ENCODE assay signal across 8 mouse cellular contexts in the genomic region with DNA sequence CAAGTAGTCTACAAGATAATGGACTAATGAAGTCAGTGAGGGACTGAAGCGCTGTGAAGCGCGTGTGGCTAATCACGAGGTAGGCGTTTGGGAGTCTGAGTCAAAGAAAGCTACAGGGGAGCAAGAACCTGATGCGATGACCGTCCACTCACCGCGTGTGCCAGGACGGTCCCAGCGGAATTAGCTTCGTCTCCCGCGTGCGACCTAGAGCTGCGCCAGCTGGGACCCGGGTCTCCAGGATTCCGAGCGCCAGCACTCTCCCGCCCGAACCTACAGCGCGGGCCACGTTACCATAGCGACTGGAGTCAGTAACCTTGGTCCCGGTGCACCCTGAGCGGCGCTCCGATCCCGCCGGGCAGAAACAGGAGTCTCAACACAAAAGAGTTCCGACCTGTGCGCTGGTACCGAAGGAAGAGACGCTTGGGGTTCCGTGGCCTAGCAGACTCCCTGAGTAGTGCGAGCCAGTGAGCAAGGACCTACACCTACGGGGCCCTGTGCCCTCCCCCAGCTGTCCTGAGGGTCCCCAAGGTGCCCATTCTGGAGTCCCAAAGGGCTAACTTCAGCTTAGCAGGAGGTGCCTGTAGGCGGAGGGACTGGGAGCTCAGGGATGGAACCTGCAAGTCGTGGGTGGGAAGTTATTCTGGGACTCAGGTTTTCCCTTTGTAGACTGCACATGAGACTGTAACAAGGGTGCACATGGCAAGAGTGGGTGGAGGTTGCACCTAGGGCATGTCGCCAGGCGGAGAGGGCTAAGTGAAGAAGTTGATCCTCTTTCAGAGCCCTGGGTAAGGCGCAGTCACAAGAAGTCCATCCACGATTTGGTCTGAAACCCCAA. TPM values are rescaled to one million over a fixed set of nuclear protein-coding genes. Genes with fewer than 3 reads are reported as not detected.
DNase-seq lines count a peak whose midpoint lies in the region; ATAC-seq and TF ChIP-seq lines count a peak whose summit lies in the region.

A gene (minus strand): TSS at position 309 of the 835 bp plus-strand sequence.

- 9% methylated on average over 44 of the region's 44 CpGs for WGBS in forebrain, embryonic 11.5 days
- WGBS in heart, embryonic 16.5 days: 9% methylated on average over 44 of the region's 44 CpGs
- WGBS in liver, embryonic 16.5 days (ENCODE audit: insufficient replicate concordance): 9% methylated on average over 44 of the region's 44 CpGs
- 9% methylated on average over 44 of the region's 44 CpGs for WGBS in neural tube, embryonic 13.5 days

- peaks cover 0 to 27% of the 10 kb centered on the region in 2 experiments for H3K36me3 ChIP-seq in CH12.LX (replicated peaks in 1 of 2; ENCODE audit: control insufficient read depth in 1 of 2, insufficient read depth in 1 of 2, low read length in 1 of 2)
- no peaks in the 10 kb centered on the region for H3K36me3 ChIP-seq in forebrain, embryonic 11.5 days (ENCODE audit: control insufficient read depth, insufficient read depth, low read length)
- H3K36me3 ChIP-seq in heart, embryonic 16.5 days (ENCODE audit: control insufficient read depth, insufficient read depth): no peaks in the 10 kb centered on the region
- no peaks in the 10 kb centered on the region for H3K36me3 ChIP-seq in liver, embryonic 16.5 days (ENCODE audit: control insufficient read depth, insufficient read depth)
- H3K36me3 ChIP-seq in neural tube, embryonic 13.5 days: no peaks in the 10 kb centered on the region
- H3K36me3 ChIP-seq in testis, adult 2 months (ENCODE audit: control insufficient read depth, insufficient read depth, low read length): no peaks in the 10 kb centered on the region

- TF ChIP-seq RAD21 in CH12.LX (IDR thresholded peaks at IDR 0.05; ENCODE audit: low read depth, low read length): no peak

- H3K4me1 ChIP-seq in CH12.LX (ENCODE audit: control insufficient read depth in 1 of 2, insufficient read depth in 2 of 2): peaks cover 6 to 12% of the 10 kb centered on the region in 2 experiments; a peak in 3 of 4 replicates
- no peaks in the 10 kb centered on the region for H3K4me1 ChIP-seq in forebrain, embryonic 11.5 days (replicated peaks; ENCODE audit: control insufficient read depth, insufficient read depth, low read length)
- H3K4me1 ChIP-seq in heart, embryonic 16.5 days (ENCODE audit: control insufficient read depth, insufficient read depth, low read length): peaks cover 8% of the 10 kb centered on the region
- H3K4me1 ChIP-seq in liver, embryonic 16.5 days (ENCODE audit: control insufficient read depth, low read depth, low read length): peaks cover 20% of the 10 kb centered on the region
- H3K4me1 ChIP-seq in neural tube, embryonic 13.5 days (replicated peaks): peaks cover 17% of the 10 kb centered on the region
- H3K4me1 ChIP-seq in testis, adult 2 months (ENCODE audit: control insufficient read depth, insufficient read depth, low read length): peaks cover 8% of the 10 kb centered on the region

- no peak within 1 kb of the TSS for H3K27ac ChIP-seq in CH12.LX (ENCODE audit: insufficient read depth, low read depth)
- no peak within 1 kb of the TSS for H3K27ac ChIP-seq in forebrain, embryonic 11.5 days (ENCODE audit: low read depth, low read length)
- H3K27ac ChIP-seq in heart, embryonic 16.5 days (ENCODE audit: low read length): peak within 1 kb of the TSS; percentile 29; the same call in 1 of the 2 replicates
- peak within 1 kb of the TSS; percentile 20; the same call in 1 of the 2 replicates for H3K27ac ChIP-seq in liver, embryonic 16.5 days (ENCODE audit: low read length)
- H3K27ac ChIP-seq in neural tube, embryonic 13.5 days (replicated peaks): no peak within 1 kb of the TSS
- H3K27ac ChIP-seq in testis, adult 2 months (ENCODE audit: control insufficient read depth, insufficient read depth, low read depth, low read length): peak within 1 kb of the TSS; percentile 42; the same call in 1 of the 2 replicates

- peak; percentile 92 for ATAC-seq in forebrain, embryonic 11.5 days (replicated peaks; ENCODE audit: low FRiP score)
- ATAC-seq in heart, embryonic 16.5 days (replicated peaks; ENCODE audit: extremely low read depth, insufficient read depth, low FRiP score): peak; percentile 90
- peak; percentile 92 for ATAC-seq in liver, embryonic 16.5 days (ENCODE audit: low read depth)
- peak; percentile 97 for ATAC-seq in neural tube, embryonic 13.5 days (ENCODE audit: low read depth)

- DNase-seq in CH12.LX (ENCODE audit: extremely low read depth): peak; percentile 96
- peak; percentile 81 for DNase-seq in c-Kit-positive CD71-negative TER-119-negative erythroid progenitor cells, embryonic 14.5 days (ENCODE audit: low read depth)
- peak; percentile 94 for DNase-seq in forebrain, embryonic 11.5 days (ENCODE audit: low spot score)
- DNase-seq in kidney, postnatal 4 days: peak; percentile 91 to 94

- H3K4me3 ChIP-seq in CH12.LX (replicated peaks in 1 of 3; ENCODE audit: low read depth in 2 of 3, low read length in 2 of 3, poor library complexity in 1 of 3): peak within 1 kb of the TSS; percentile 74 to 92 (median 81)
- peak within 1 kb of the TSS; percentile 69 for H3K4me3 ChIP-seq in forebrain, embryonic 11.5 days (ENCODE audit: low read depth, low read length)
- H3K4me3 ChIP-seq in heart, embryonic 16.5 days (ENCODE audit: low read length): peak within 1 kb of the TSS; percentile 91
- H3K4me3 ChIP-seq in liver, embryonic 16.5 days (ENCODE audit: low read depth, low read length): peak within 1 kb of the TSS; percentile 70
- H3K4me3 ChIP-seq in neural tube, embryonic 13.5 days: peak within 1 kb of the TSS; percentile 66
- H3K4me3 ChIP-seq in testis, adult 2 months (ENCODE audit: control insufficient read depth, low read depth, low read length): peak within 1 kb of the TSS; percentile 86

- peaks cover 16% of the 10 kb centered on the region for H3K9me3 ChIP-seq in CH12.LX (replicated peaks; ENCODE audit: low read length)
- no peaks in the 10 kb centered on the region for H3K9me3 ChIP-seq in forebrain, embryonic 11.5 days (ENCODE audit: control insufficient read depth, low read length)
- no peaks in the 10 kb centered on the region for H3K9me3 ChIP-seq in heart, embryonic 16.5 days (replicated peaks; ENCODE audit: control insufficient read depth, low read length)
- H3K9me3 ChIP-seq in liver, embryonic 16.5 days (replicated peaks; ENCODE audit: control insufficient read depth, low read length): no peaks in the 10 kb centered on the region
- H3K9me3 ChIP-seq in neural tube, embryonic 13.5 days: no peaks in the 10 kb centered on the region

- H3K4me2 ChIP-seq in CH12.LX (ENCODE audit: insufficient read depth, low read depth, poor library complexity, severe bottlenecking): peak within 1 kb of the TSS; percentile 98
- peak within 1 kb of the TSS; percentile 66 for H3K4me2 ChIP-seq in forebrain, embryonic 11.5 days (ENCODE audit: low read depth, low read length, severe bottlenecking)
- H3K4me2 ChIP-seq in heart, embryonic 16.5 days (ENCODE audit: low read depth, low read length): peak within 1 kb of the TSS; percentile 83
- peak within 1 kb of the TSS; percentile 87 for H3K4me2 ChIP-seq in liver, embryonic 16.5 days (ENCODE audit: low read depth, low read length)
- peak within 1 kb of the TSS; percentile 61 for H3K4me2 ChIP-seq in neural tube, embryonic 13.5 days

- dilution Hi-C loops in CH12.LX (cut with MboI; ENCODE audit: extremely low pct_ligation_motif_present, extremely low pct_unique_long_range_greater_than_20kb, low sequenced_read_pairs): no loop called here

- in situ Hi-C loops in CH12.LX (cut with MboI; ENCODE audit: low pct_ligation_motif_present, low pct_unique_long_range_greater_than_20kb, low sequenced_read_pairs): no loop called here

- TF ChIP-seq EP300 in CH12.LX (IDR thresholded peaks at IDR 0.05; ENCODE audit: low read length): no peak

- peak within 1 kb of the TSS; percentile 77 for H3K9ac ChIP-seq in CH12.LX (ENCODE audit: insufficient read depth, low read depth)
- H3K9ac ChIP-seq in forebrain, embryonic 11.5 days (ENCODE audit: low read length): peak within 1 kb of the TSS; percentile 75
- H3K9ac ChIP-seq in heart, embryonic 16.5 days (ENCODE audit: low read length): peak within 1 kb of the TSS; percentile 84
- peak within 1 kb of the TSS; percentile 53 for H3K9ac ChIP-seq in liver, embryonic 16.5 days (ENCODE audit: low read depth, low read length)
- H3K9ac ChIP-seq in neural tube, embryonic 13.5 days: peak within 1 kb of the TSS; percentile 81

- no peaks in the 10 kb centered on the region for H3K79me2 ChIP-seq in CH12.LX (replicated peaks; ENCODE audit: control insufficient read depth, extremely low read depth, insufficient read depth, poor library complexity, severe bottlenecking)

- no peak for TF ChIP-seq CTCF in CH12.LX (conservative IDR thresholded peaks at IDR 0.05 in 1 of 2, IDR thresholded peaks at IDR 0.05 in 1 of 2; ENCODE audit: low read depth in 2 of 2, low read length in 2 of 2)
- TF ChIP-seq CTCF in testis, adult 2 months (IDR thresholded peaks at IDR 0.05; ENCODE audit: control insufficient read depth, insufficient read depth, insufficient replicate concordance, low read depth, low read length): no peak

- H3K27me3 ChIP-seq in CH12.LX (replicated peaks): no peaks in the 10 kb centered on the region
- no peaks in the 10 kb centered on the region for H3K27me3 ChIP-seq in forebrain, embryonic 11.5 days (ENCODE audit: control insufficient read depth, insufficient read depth, low read length)
- no peaks in the 10 kb centered on the region for H3K27me3 ChIP-seq in heart, embryonic 16.5 days (ENCODE audit: control insufficient read depth, insufficient read depth, low read length)
- no peaks in the 10 kb centered on the region for H3K27me3 ChIP-seq in liver, embryonic 16.5 days (ENCODE audit: control insufficient read depth, insufficient read depth, low read depth, low read length)
- no peaks in the 10 kb centered on the region for H3K27me3 ChIP-seq in neural tube, embryonic 13.5 days
- no peaks in the 10 kb centered on the region for H3K27me3 ChIP-seq in testis, adult 2 months (ENCODE audit: control insufficient read depth, insufficient read depth, low read length)

- TF ChIP-seq POLR2A in CH12.LX (IDR thresholded peaks at IDR 0.05; ENCODE audit: low read depth, low read length): peak; percentile 82
- TF ChIP-seq POLR2A in testis, adult 2 months (IDR thresholded peaks at IDR 0.05; ENCODE audit: control insufficient read depth, low read depth, low read length): no peak; the same call in none of the 2 replicates

TF ChIP-seq in CH12.LX, 34 proteins besides CTCF, POLR2A, EP300 and RAD21 (continues in another document):
- TF ChIP-seq ZKSCAN1 (IDR thresholded peaks at IDR 0.05; ENCODE audit: borderline replicate concordance, low read depth, low read length): no peak
- peak; percentile 100 for TF ChIP-seq SIN3A (IDR thresholded peaks at IDR 0.05; ENCODE audit: low read length)

RNA-seq across cellular contexts. Expression of the gene that starts here (rescaled TPM):
- total RNA-seq in CH12.LX (2012; rRNA removed) (4.6 and 5.4 TPM in 2 replicates), CH12.LX (2014; rRNA removed) (2.3 and 2.7 TPM in 2 replicates)
- polyA plus RNA-seq in CH12.LX (2012; ENCODE audit: insufficient read length, low read depth): 6.0 and 6.2 TPM in 2 replicates
- 6.1 and 7.7 TPM in 2 replicates for polyA plus RNA-seq in forebrain, embryonic 11.5 days (2014; fragmentation: Nextera tagmentation; extraction: Ambion mirVana)
- polyA plus RNA-seq in heart, embryonic 16.5 days (2015; fragmentation: Nextera tagmentation; extraction: Ambion mirVana): 4.0 and 4.5 TPM in 2 replicates
- polyA plus RNA-seq in liver, embryonic 16.5 days (2015; fragmentation: Nextera tagmentation; extraction: Ambion mirVana): 1.6 and 1.7 TPM in 2 replicates
- polyA plus RNA-seq in neural tube, embryonic 13.5 days (2015; fragmentation: Nextera tagmentation; extraction: Ambion mirVana): 3.9 and 4.2 TPM in 2 replicates
- 34.6 and 37.5 TPM in 2 replicates for polyA plus RNA-seq in testis, adult 2 months (2012; rRNA removed)

Comparison
In these comparisons a context has a peak if more than half of its experiments do, and no peak if none do; other contexts are left out.
1. H3K27ac ChIP-seq: peak in heart, embryonic 16.5 days (single experiment), liver, embryonic 16.5 days (single experiment) and testis, adult 2 months (single experiment); none in CH12.LX (single experiment), forebrain, embryonic 11.5 days (single experiment) and neural tube, embryonic 13.5 days (single experiment).
2. Peak in every context shown above with its lines, with median percentiles within 50 percentile points of each other: DNase-seq, H3K4me2 ChIP-seq, H3K4me3 ChIP-seq, H3K9ac ChIP-seq and ATAC-seq.